Mouse (Mus musculus) small intestine, adult 2 months (tissue): ENCODE results near the gene Hist1h1a.

Experiments
- CTCF ChIP-seq: fragments of 200-500 bp; IDR thresholded peaks from 2 replicates; pipeline ENCODE4 v1.5.1; 2012; ENCODE audit warnings: low read depth, mild to moderate bottlenecking, control low read depth, inconsistent platforms, low read length, moderate library complexity, mixed read lengths; ENCODE audit not compliant: insufficient replicate concordance, insufficient read length; ENCODE audit errors: extremely low read depth
- POLR2A ChIP-seq: fragments of 200-500 bp; IDR thresholded peaks from 2 replicates; pipeline ENCODE4 v1.6.1; 2012; ENCODE audit warnings: low read depth, mild to moderate bottlenecking, control low read depth, inconsistent platforms, low read length, moderate library complexity

DNA sequence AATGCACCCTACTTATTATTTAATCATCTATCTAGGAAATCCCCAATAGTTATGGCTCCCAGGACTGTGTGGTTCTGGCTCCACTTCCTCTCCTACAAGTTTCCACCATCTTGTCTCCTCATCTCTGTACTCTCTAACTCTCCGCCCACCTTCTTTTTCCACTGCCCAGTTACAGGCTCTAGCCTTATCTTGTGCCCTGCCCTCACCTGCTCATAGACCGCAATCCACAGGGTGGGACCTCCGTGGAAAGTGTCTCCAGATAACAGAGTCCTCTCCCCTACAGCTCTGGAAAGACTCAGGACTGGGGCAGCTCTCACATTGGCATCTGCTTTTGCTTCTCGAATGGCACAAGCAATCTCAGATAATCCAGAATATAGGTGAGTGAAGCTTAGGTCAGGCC, 15.6 kb downstream of the Hist1h1a start:
- TF ChIP-seq CTCF (no peak), POLR2A (peak; percentile 28; the same call in 1 of the 2 replicates)
